Mouse (Mus musculus): ENCODE measurements at regions not wholly inside any gene's neighbourhood (a gene's known extent, or its start where the extent isn't known, plus 50 kb on each side); places are given as distances from the start of the nearest gene placed in this dataset.

GRCm38 (mm10) chr11:7765303-7765702 is 551.6 kb upstream of the Igfbp3 start:
- H3K27ac ChIP-seq (ENCODE audit: low read depth), result no peak overlapping the region
- no peak overlapping the region for H3K9ac ChIP-seq
- DNase-seq, result no peak
- no peaks in the 10 kb centered on the region for H3K4me1 ChIP-seq (ENCODE audit: insufficient read depth)
- 14% methylated on average over 1 of the region's 1 CpGs for WGBS
- no peaks in the 10 kb centered on the region for H3K27me3 ChIP-seq (ENCODE audit: insufficient read depth, low read length)
- no peak for TF ChIP-seq CTCF (IDR thresholded peaks at IDR 0.05; ENCODE audit: low read depth)
- no peak for ATAC-seq (ENCODE audit: insufficient read depth)
- no peaks in the 10 kb centered on the region for H3K9me3 ChIP-seq (ENCODE audit: low read depth, low read length)
- H3K36me3 ChIP-seq (ENCODE audit: insufficient read depth), result no peaks in the 10 kb centered on the region
- no peak overlapping the region for H3K4me3 ChIP-seq (ENCODE audit: low read depth, low read length)
- no peak overlapping the region for H3K4me2 ChIP-seq

- ATAC-seq (ENCODE audit: insufficient read depth) (no peak), DNase-seq (no peak)
- Histone ChIP-seq H3K36me3 (ENCODE audit: insufficient read depth) (no peaks in the 10 kb centered on the region), H3K4me2 (no peak overlapping the region), H3K4me3 (ENCODE audit: low read depth, low read length) (no peak overlapping the region), H3K4me1 (ENCODE audit: insufficient read depth) (no peaks in the 10 kb centered on the region), H3K9me3 (ENCODE audit: low read depth, low read length) (no peaks in the 10 kb centered on the region), H3K27ac (ENCODE audit: low read depth) (no peak overlapping the region), H3K27me3 (ENCODE audit: insufficient read depth, low read length) (no peaks in the 10 kb centered on the region), H3K9ac (no peak overlapping the region)
- TF ChIP-seq CTCF (IDR thresholded peaks at IDR 0.05; ENCODE audit: low read depth), result no peak
- WGBS, result 70% methylated on average over 6 of the region's 6 CpGs
Measured at GRCm38 (mm10) chr11:7758862-7759467, 545.2 kb upstream of the Igfbp3 start.
